Comparison of ENCODE assay signal across 9 mouse cellular contexts in genomic region chr12:28636543-28636942, GRCm38 (mm10). TPM values are rescaled to one million over a fixed set of nuclear protein-coding genes. Genes with fewer than 3 reads are reported as not detected.
DNase-seq lines count a peak whose midpoint lies in the region; ATAC-seq and TF ChIP-seq lines count a peak whose summit lies in the region.
"Had no signal": no experiment of that assay in that cellular context is flagged by ENCODE, and none has a peak within 500 bp of the region (broad histone marks: within the 10 kb centered on the region; RNA-seq: fewer than 3 reads in every experiment).

No protein-coding gene starts in this region.

- peak overlapping the region; percentile 92; the same call in 1 of the 2 replicates for H3K27ac ChIP-seq in gastrocnemius, adult 2 months
- no peak overlapping the region for H3K27ac ChIP-seq in forebrain, embryonic 14.5 days (ENCODE audit: low read depth, low read length)
- no peak overlapping the region for H3K27ac ChIP-seq in liver, embryonic 14.5 days

- DNase-seq in gastrocnemius, adult 2 months, result no peak
- DNase-seq in gastrocnemius, adult 8-10 months (ENCODE audit: low spot score in 2 of 2), result no peak
- DNase-seq in forebrain, embryonic 14.5 days (ENCODE audit: low spot score), result no peak
- DNase-seq in liver, embryonic 14.5 days (ENCODE audit: low read depth in 3 of 3, low spot score in 3 of 3), result no peak
- no peak for DNase-seq in adrenal gland, postnatal 14 days
- DNase-seq in cerebellum, adult 11-12 months, result no peak
- DNase-seq in cerebellum, adult 9-10 months, result no peak
- DNase-seq: kidney, postnatal 10 days had no signal

- no peaks in the 10 kb centered on the region for H3K27me3 ChIP-seq in C2C12 (ENCODE audit: control insufficient read depth, insufficient read depth, insufficient read length)
- H3K27me3 ChIP-seq in forebrain, embryonic 14.5 days (replicated peaks; ENCODE audit: control insufficient read depth, insufficient read depth, low read length), result no peaks in the 10 kb centered on the region
- no peaks in the 10 kb centered on the region for H3K27me3 ChIP-seq in liver, embryonic 14.5 days (ENCODE audit: control insufficient read depth, insufficient read depth, low read length)

- intact Hi-C loops in gastrocnemius, adult 2 months (cut with DNase I), result loop anchor here (5.0 kb wide), 2 partner anchors 116 to 656 kb away; partner anchors contain the start of genes Eipr1 and Trappc12

- H3K4me1 ChIP-seq in forebrain, embryonic 14.5 days (ENCODE audit: control insufficient read depth, insufficient read depth, low read length), result peaks cover 8% of the 10 kb centered on the region
- H3K4me1 ChIP-seq in liver, embryonic 14.5 days (replicated peaks; ENCODE audit: control insufficient read depth in 2 of 2, insufficient read depth in 2 of 2, low read length in 1 of 2), result peaks cover 0 to 23% of the 10 kb centered on the region in 2 experiments; a peak in 3 of 4 replicates

- no peak for TF ChIP-seq EP300 in liver, embryonic 14.5 days (IDR thresholded peaks at IDR 0.05; ENCODE audit: low read depth)

- no peak for ATAC-seq in forebrain, embryonic 14.5 days
- no peak for ATAC-seq in liver, embryonic 14.5 days (ENCODE audit: insufficient read depth)

- H3K79me2 ChIP-seq in C2C12 (ENCODE audit: control insufficient read depth, insufficient read depth), result peaks cover 42% of the 10 kb centered on the region

- H3K79me3 ChIP-seq in C2C12 (ENCODE audit: low read depth), result peaks cover 37% of the 10 kb centered on the region

- TF ChIP-seq CTCF in gastrocnemius, adult 2 months (IDR thresholded peaks at IDR 0.05), result no peak
- TF ChIP-seq CTCF in C2C12 (IDR thresholded peaks at IDR 0.05; ENCODE audit: control insufficient read depth, insufficient read depth, insufficient read length), result no peak
- no peak for TF ChIP-seq CTCF in liver, embryonic 14.5 days (IDR thresholded peaks at IDR 0.05; ENCODE audit: low read depth)

- H3K9ac ChIP-seq in forebrain, embryonic 14.5 days (ENCODE audit: low read length), result no peak overlapping the region; the same call in 1 of the 2 replicates
- peak overlapping the region; percentile 75; the same call in 1 of the 2 replicates for H3K9ac ChIP-seq in liver, embryonic 14.5 days (replicated peaks)

- 91% methylated on average over 6 of the region's 6 CpGs for WGBS in forebrain, embryonic 14.5 days
- WGBS in liver, embryonic 14.5 days (ENCODE audit: insufficient replicate concordance), result 66% methylated on average over 6 of the region's 6 CpGs

- H3ac ChIP-seq in C2C12 (ENCODE audit: control insufficient read depth, insufficient read length, low read depth), result no peak overlapping the region

- H3K4me3 ChIP-seq in gastrocnemius, adult 2 months, result peak overlapping the region; percentile 79
- H3K4me3 ChIP-seq in C2C12 (ENCODE audit: insufficient read depth, poor library complexity, severe bottlenecking), result peak overlapping the region; percentile 61
- H3K4me3 ChIP-seq in forebrain, embryonic 14.5 days (ENCODE audit: low read depth, low read length), result peak overlapping the region; percentile 85
- H3K4me3 ChIP-seq in liver, embryonic 14.5 days (ENCODE audit: insufficient read depth in 1 of 2, low read depth in 2 of 2, low read length in 2 of 2), result peak overlapping the region; percentile 86 to 95

- H3K36me3 ChIP-seq in C2C12 (ENCODE audit: control insufficient read depth, insufficient read depth), result peaks cover 36% of the 10 kb centered on the region
- peaks cover 30% of the 10 kb centered on the region for H3K36me3 ChIP-seq in forebrain, embryonic 14.5 days (ENCODE audit: control insufficient read depth, insufficient read depth, low read length)
- H3K36me3 ChIP-seq in liver, embryonic 14.5 days (replicated peaks; ENCODE audit: control insufficient read depth, insufficient read depth, low read depth), result peaks cover 30% of the 10 kb centered on the region

- peak overlapping the region; percentile 49 for H3K4me2 ChIP-seq in forebrain, embryonic 14.5 days (ENCODE audit: low read length)
- peak overlapping the region; percentile 76 for H3K4me2 ChIP-seq in liver, embryonic 14.5 days (ENCODE audit: low read depth)

- no peaks in the 10 kb centered on the region for H3K9me3 ChIP-seq in forebrain, embryonic 14.5 days (replicated peaks; ENCODE audit: control insufficient read depth, low read length)
- H3K9me3 ChIP-seq in liver, embryonic 14.5 days (ENCODE audit: control insufficient read depth, low read length), result no peaks in the 10 kb centered on the region

TF ChIP-seq in C2C12, 6 proteins besides CTCF, POLR2A, EP300 and RAD21:
- TF ChIP-seq USF1 (IDR thresholded peaks at IDR 0.05; ENCODE audit: low read depth) (no peak), MAX (IDR thresholded peaks at IDR 0.05) (no peak)

RNA-seq across cellular contexts. Expression of gene Rps7, which starts 0.8 kb away (rescaled TPM):
- total RNA-seq in gastrocnemius, adult 2 months (2021), result 100 to 1,000 TPM; 152 to 244 TPM
- total RNA-seq in gastrocnemius, adult 8-10 months (2022), result 100 to 1,000 TPM; 161 to 241 (median 222) TPM
- polyA plus RNA-seq in C2C12 (2012; fragmentation: generic; extraction: Trizol), result 895 TPM
- polyA plus RNA-seq in forebrain, embryonic 14.5 days (2014; fragmentation: Nextera tagmentation; extraction: Ambion mirVana), result 690 and 790 TPM in 2 replicates
- 548 and 604 TPM in 2 replicates for polyA plus RNA-seq in liver, embryonic 14.5 days (2012; rRNA removed)
- polyA plus RNA-seq in liver, embryonic 14.5 days (2014; fragmentation: Nextera tagmentation; extraction: Ambion mirVana), result 640 and 652 TPM in 2 replicates
- 309 and 416 TPM in 2 replicates for total RNA-seq in adrenal gland, postnatal 14 days (2021)

RNA-seq across cellular contexts. Expression of gene Rnaseh1, which starts 12.9 kb away (rescaled TPM):
- 1 to 10 TPM; 6.2 to 7.7 TPM for total RNA-seq in gastrocnemius, adult 2 months (2021)
- total RNA-seq in gastrocnemius, adult 8-10 months (2022), result 1 to 10 TPM; 5.1 to 8.7 (median 7.2) TPM
- 12.9 TPM for polyA plus RNA-seq in C2C12 (2012; fragmentation: generic; extraction: Trizol)
- 24.8 and 26.1 TPM in 2 replicates for polyA plus RNA-seq in forebrain, embryonic 14.5 days (2014; fragmentation: Nextera tagmentation; extraction: Ambion mirVana)
- 7.1 and 9.7 TPM in 2 replicates for polyA plus RNA-seq in liver, embryonic 14.5 days (2012; rRNA removed)
- polyA plus RNA-seq in liver, embryonic 14.5 days (2014; fragmentation: Nextera tagmentation; extraction: Ambion mirVana), result 9.3 and 10.3 TPM in 2 replicates
- 11.8 and 16.9 TPM in 2 replicates for total RNA-seq in adrenal gland, postnatal 14 days (2021)

RNA-seq across cellular contexts. Expression of gene Colec11, which starts 13.4 kb away (rescaled TPM):
- under 1 TPM; 0.28 to 0.56 TPM for total RNA-seq in gastrocnemius, adult 2 months (2021)
- total RNA-seq in gastrocnemius, adult 8-10 months (2022), result under 1 TPM in 3 of 4 experiments, not detected in 1; 0.29 to 0.46 (median 0.34) TPM
- not detected for polyA plus RNA-seq in C2C12 (2012; fragmentation: generic; extraction: Trizol)
- polyA plus RNA-seq in forebrain, embryonic 14.5 days (2014; fragmentation: Nextera tagmentation; extraction: Ambion mirVana), result 0.33 and 0.56 TPM in 2 replicates
- polyA plus RNA-seq in liver, embryonic 14.5 days (2012; rRNA removed), result 6.1 and 8.7 TPM in 2 replicates
- polyA plus RNA-seq in liver, embryonic 14.5 days (2014; fragmentation: Nextera tagmentation; extraction: Ambion mirVana), result 12.8 and 13.1 TPM in 2 replicates
- 2.3 and 7.7 TPM in 2 replicates for total RNA-seq in adrenal gland, postnatal 14 days (2021)

RNA-seq across cellular contexts. Expression of gene Adi1, which starts 38.5 kb away (rescaled TPM):
- 10 to 100 TPM; 59.4 to 84.7 TPM for total RNA-seq in gastrocnemius, adult 2 months (2021)
- total RNA-seq in gastrocnemius, adult 8-10 months (2022), result 100 to 1,000 TPM in 2 of 4 experiments, 10 to 100 TPM in 2; 81.5 to 137 (median 98.1) TPM
- polyA plus RNA-seq in C2C12 (2012; fragmentation: generic; extraction: Trizol), result 13.3 TPM
- 43.6 and 44.8 TPM in 2 replicates for polyA plus RNA-seq in forebrain, embryonic 14.5 days (2014; fragmentation: Nextera tagmentation; extraction: Ambion mirVana)
- 13.0 and 17.2 TPM in 2 replicates for polyA plus RNA-seq in liver, embryonic 14.5 days (2012; rRNA removed)
- 41.0 and 46.2 TPM in 2 replicates for polyA plus RNA-seq in liver, embryonic 14.5 days (2014; fragmentation: Nextera tagmentation; extraction: Ambion mirVana)
- total RNA-seq in adrenal gland, postnatal 14 days (2021), result 50.8 and 60.3 TPM in 2 replicates

RNA-seq across cellular contexts. Expression of gene Allc, which starts 54.2 kb away (rescaled TPM):
- total RNA-seq in gastrocnemius, adult 2 months (2021), result not detected
- not detected for total RNA-seq in gastrocnemius, adult 8-10 months (2022)
- not detected for polyA plus RNA-seq in C2C12 (2012; fragmentation: generic; extraction: Trizol)
- polyA plus RNA-seq in forebrain, embryonic 14.5 days (2014; fragmentation: Nextera tagmentation; extraction: Ambion mirVana), result not detected in 2 replicates
- polyA plus RNA-seq in liver, embryonic 14.5 days (2012; rRNA removed), result not detected in 2 replicates
- not detected in 2 replicates for polyA plus RNA-seq in liver, embryonic 14.5 days (2014; fragmentation: Nextera tagmentation; extraction: Ambion mirVana)
- total RNA-seq in adrenal gland, postnatal 14 days (2021), result not detected in 2 replicates
